Comparison of ENCODE assay signal across 14 mouse cellular contexts in the genomic region with DNA sequence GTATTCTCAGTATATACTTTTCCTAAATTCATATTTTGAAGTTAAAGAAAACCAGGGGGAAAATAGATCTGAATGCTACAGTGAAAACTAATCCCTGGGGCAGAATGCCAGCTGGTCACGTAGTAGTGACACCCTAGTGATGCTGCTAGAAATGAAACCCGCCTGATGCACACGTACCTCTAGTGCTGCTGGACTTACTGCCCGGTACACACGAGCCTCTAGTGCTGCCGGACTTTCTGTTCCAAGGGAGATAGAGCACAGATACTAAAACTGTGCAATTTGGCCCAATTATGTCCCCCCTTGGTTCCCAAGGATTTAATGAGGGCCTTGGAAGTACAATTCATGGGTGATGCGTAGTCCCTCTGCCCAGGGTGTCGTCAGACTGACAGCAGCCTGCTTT. TPM values are rescaled to one million over a fixed set of nuclear protein-coding genes. Genes with fewer than 3 reads are reported as not detected.
A peak's percentile ranks its signal among the peaks of the same experiment; 100 is the strongest.
DNase-seq lines count a peak whose midpoint lies in the region; ATAC-seq lines count a peak whose summit lies in the region.
"Had no signal": no experiment of that assay in that cellular context is flagged by ENCODE, and none has a peak within 500 bp of the region (broad histone marks: within the 10 kb centered on the region; RNA-seq: fewer than 3 reads in every experiment).

No protein-coding gene starts in this region.

- peak overlapping the region; percentile 78; the same call in 1 of the 2 replicates for H3K27ac ChIP-seq in forebrain, embryonic 10.5 days
- no peak overlapping the region for H3K27ac ChIP-seq in forebrain, embryonic 11.5 days (ENCODE audit: low read depth, low read length)
- peak overlapping the region; percentile 52 for H3K27ac ChIP-seq in neural tube, embryonic 13.5 days (replicated peaks)
- H3K27ac ChIP-seq in hindbrain, embryonic 14.5 days = peak overlapping the region; percentile 64
- H3K27ac ChIP-seq: embryonic facial prominence, embryonic 12.5 days; liver, embryonic 12.5 days had no signal

- H3K9me3 ChIP-seq in forebrain, embryonic 10.5 days = no peaks in the 10 kb centered on the region
- no peaks in the 10 kb centered on the region for H3K9me3 ChIP-seq in forebrain, embryonic 11.5 days (ENCODE audit: control insufficient read depth, low read length)
- H3K9me3 ChIP-seq in neural tube, embryonic 13.5 days = no peaks in the 10 kb centered on the region
- no peaks in the 10 kb centered on the region for H3K9me3 ChIP-seq in hindbrain, embryonic 14.5 days (ENCODE audit: control insufficient read depth, low read length)
- H3K9me3 ChIP-seq: embryonic facial prominence, embryonic 12.5 days; heart, embryonic 12.5 days; liver, embryonic 12.5 days had no signal

- H3K4me3 ChIP-seq in forebrain, embryonic 10.5 days = no peak overlapping the region
- no peak overlapping the region for H3K4me3 ChIP-seq in forebrain, embryonic 11.5 days (ENCODE audit: low read depth, low read length)
- no peak overlapping the region for H3K4me3 ChIP-seq in neural tube, embryonic 13.5 days
- H3K4me3 ChIP-seq in hindbrain, embryonic 14.5 days (replicated peaks; ENCODE audit: low read length) = no peak overlapping the region
- H3K4me3 ChIP-seq: embryonic facial prominence, embryonic 12.5 days; heart, embryonic 12.5 days; liver, embryonic 12.5 days had no signal

- WGBS in forebrain, embryonic 10.5 days = 67% methylated on average over 8 of the region's 8 CpGs
- WGBS in forebrain, embryonic 11.5 days = 58% methylated on average over 8 of the region's 8 CpGs
- 45% methylated on average over 8 of the region's 8 CpGs for WGBS in neural tube, embryonic 13.5 days
- WGBS in hindbrain, embryonic 14.5 days = 49% methylated on average over 8 of the region's 8 CpGs

- peaks cover 53% of the 10 kb centered on the region for H3K4me1 ChIP-seq in forebrain, embryonic 10.5 days
- peaks cover 3% of the 10 kb centered on the region for H3K4me1 ChIP-seq in forebrain, embryonic 11.5 days (replicated peaks; ENCODE audit: control insufficient read depth, insufficient read depth, low read length)
- H3K4me1 ChIP-seq in neural tube, embryonic 13.5 days (replicated peaks) = peaks cover 54% of the 10 kb centered on the region
- H3K4me1 ChIP-seq in hindbrain, embryonic 14.5 days (replicated peaks; ENCODE audit: control insufficient read depth, insufficient read depth, low read length) = 0 out of 2 replicates have a peak, but pooled peaks cover 15% of the 10 kb centered on the region
- H3K4me1 ChIP-seq: liver, embryonic 12.5 days had no signal

- no peak overlapping the region for H3K9ac ChIP-seq in forebrain, embryonic 11.5 days (ENCODE audit: low read length)
- peak overlapping the region; percentile 52; the same call in 1 of the 2 replicates for H3K9ac ChIP-seq in neural tube, embryonic 13.5 days
- 0 out of 2 replicates have a peak overlapping the region, but pooled peaks have one; percentile 34 for H3K9ac ChIP-seq in hindbrain, embryonic 14.5 days
- H3K9ac ChIP-seq: embryonic facial prominence, embryonic 12.5 days; heart, embryonic 12.5 days; liver, embryonic 12.5 days had no signal

- no peak for ATAC-seq in forebrain, embryonic 11.5 days (replicated peaks; ENCODE audit: low FRiP score)
- no peak for ATAC-seq in neural tube, embryonic 13.5 days (ENCODE audit: low read depth)
- ATAC-seq in hindbrain, embryonic 14.5 days (ENCODE audit: low FRiP score) = no peak
- ATAC-seq: liver, embryonic 12.5 days had no signal

- H3K36me3 ChIP-seq in forebrain, embryonic 10.5 days (replicated peaks) = no peaks in the 10 kb centered on the region
- H3K36me3 ChIP-seq in forebrain, embryonic 11.5 days (ENCODE audit: control insufficient read depth, insufficient read depth, low read length) = no peaks in the 10 kb centered on the region
- no peaks in the 10 kb centered on the region for H3K36me3 ChIP-seq in neural tube, embryonic 13.5 days
- no peaks in the 10 kb centered on the region for H3K36me3 ChIP-seq in hindbrain, embryonic 14.5 days (replicated peaks; ENCODE audit: control insufficient read depth, insufficient read depth)
- H3K36me3 ChIP-seq: embryonic facial prominence, embryonic 12.5 days; heart, embryonic 12.5 days; liver, embryonic 12.5 days had no signal

- H3K27me3 ChIP-seq in forebrain, embryonic 10.5 days (ENCODE audit: poor library complexity, severe bottlenecking) = peaks cover 16% of the 10 kb centered on the region
- H3K27me3 ChIP-seq in forebrain, embryonic 11.5 days (ENCODE audit: control insufficient read depth, insufficient read depth, low read length) = peaks cover 3% of the 10 kb centered on the region; the same call in 1 of the 2 replicates
- H3K27me3 ChIP-seq in neural tube, embryonic 13.5 days = peaks cover 22% of the 10 kb centered on the region
- H3K27me3 ChIP-seq in hindbrain, embryonic 14.5 days (ENCODE audit: control insufficient read depth, insufficient read depth, low read length) = 0 out of 2 replicates have a peak, but pooled peaks cover 11% of the 10 kb centered on the region
- H3K27me3 ChIP-seq: embryonic facial prominence, embryonic 12.5 days; heart, embryonic 12.5 days; liver, embryonic 12.5 days had no signal

- H3K4me2 ChIP-seq in forebrain, embryonic 11.5 days (ENCODE audit: low read depth, low read length, severe bottlenecking) = no peak overlapping the region
- H3K4me2 ChIP-seq in neural tube, embryonic 13.5 days = no peak overlapping the region
- H3K4me2 ChIP-seq in hindbrain, embryonic 14.5 days (replicated peaks) = no peak overlapping the region
- H3K4me2 ChIP-seq: embryonic facial prominence, embryonic 12.5 days; heart, embryonic 12.5 days; liver, embryonic 12.5 days had no signal

- no peak for DNase-seq in forebrain, embryonic 10.5 days (ENCODE audit: extremely low spot score, low spot score)
- DNase-seq in forebrain, embryonic 11.5 days (ENCODE audit: low spot score) = no peak
- no peak for DNase-seq in neural tube, embryonic 10.5 days (ENCODE audit: extremely low spot score, low spot score)
- DNase-seq in hindbrain, embryonic 14.5 days (ENCODE audit: low spot score) = no peak
- DNase-seq in adrenal gland, postnatal 10 days = no peak
- DNase-seq in adrenal gland, adult 18-20 months (ENCODE audit: low spot score in 2 of 2) = no peak
- no peak for DNase-seq in T-cell, adult 2 months (ENCODE audit: low spot score)
- DNase-seq: kidney, postnatal 4 days; lung, postnatal 14 days; thymus, adult 18-20 months had no signal

RNA-seq across cellular contexts. Expression of gene Ggact, which starts 38.5 kb away (rescaled TPM):
- 5.9 and 7.4 TPM in 2 replicates for polyA plus RNA-seq in forebrain, embryonic 10.5 days (2016; fragmentation: Nextera tagmentation; extraction: Ambion mirVana)
- polyA plus RNA-seq in forebrain, embryonic 11.5 days (2014; fragmentation: Nextera tagmentation; extraction: Ambion mirVana) = 5.9 and 6.5 TPM in 2 replicates
- polyA plus RNA-seq in neural tube, embryonic 13.5 days (2015; fragmentation: Nextera tagmentation; extraction: Ambion mirVana) = 6.5 and 9.4 TPM in 2 replicates
- polyA plus RNA-seq in hindbrain, embryonic 14.5 days (2014; fragmentation: Nextera tagmentation; extraction: Ambion mirVana) = 8.6 and 10.6 TPM in 2 replicates
- 10 to 100 TPM; 36.5 to 45.0 TPM for total RNA-seq in adrenal gland, postnatal 10 days (2021)
- total RNA-seq in adrenal gland, adult 18-20 months (2021) = 10 to 100 TPM; 41.6 to 52.9 TPM
